Mouse (Mus musculus): ENCODE data around the gene Hoxd8.

DNA sequence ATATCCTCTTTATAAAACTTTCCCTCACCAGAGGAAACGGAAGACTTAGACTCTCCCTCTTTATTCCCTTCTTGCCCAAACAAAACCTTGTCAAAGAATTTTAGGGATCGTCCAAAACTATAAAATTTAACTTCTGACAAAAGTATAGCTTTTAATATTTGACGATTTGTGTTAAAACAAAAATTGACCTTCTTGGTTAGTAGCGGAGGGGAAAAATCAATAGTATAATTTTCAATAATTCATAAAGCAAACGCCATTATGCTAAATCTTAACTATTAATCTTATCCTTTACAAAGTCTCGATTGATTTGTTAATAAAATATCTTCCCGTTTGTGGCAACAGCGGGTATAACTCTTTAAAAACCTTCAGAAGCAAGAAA, 14.1 kb upstream of the Hoxd8 start:
- no peak for TF ChIP-seq POLR2A (IDR thresholded peaks at IDR 0.05; ENCODE audit: extremely low read depth, insufficient read depth, low read length)
- no peak for TF ChIP-seq CTCF (IDR thresholded peaks at IDR 0.05; ENCODE audit: low read depth, low read length)

Measured in liver, adult 2 months (tissue).